Mouse (Mus musculus) gastrocnemius, adult 8-10 months (tissue): Measurements from ENCODE around the gene Pml. TPM values are rescaled to one million over a fixed set of nuclear protein-coding genes. Genes with fewer than 3 reads are reported as not detected.

ENCODE experiments used
- DNase-seq, 2 experiments: peaks; one replicate each; pipeline ENCODE4 v3.0.0; 2022; ENCODE audit warnings: low spot score in 2 of 2
- total RNA-seq, 4 experiments: library from RNA; stranded (reverse); gene quantifications; 2 replicates each; pipeline ENCODE4 v1.2.4; 2022

The Pml gene
- total RNA-seq, 4 experiments from 2014 or later = 2.5 to 4.5 (median 3.1) TPM

GRCm38 (mm10) chr9:58202676-58203453 lies 46.7 kb downstream of the Pml start:
- no peak for DNase-seq

GRCm38 (mm10) chr9:58201861-58202549 lies 47.6 kb downstream of the Pml start:
- no peak for DNase-seq

- no peak for DNase-seq
Observed at GRCm38 (mm10) chr9:58201091-58201842, 48.3 kb downstream of the Pml start.

GRCm38 (mm10) chr9:58200270-58201090 lies 49.1 kb downstream of the Pml start:
- DNase-seq = no peak

GRCm38 (mm10) chr9:58199381-58200269 lies 50.0 kb downstream of the Pml start:
- DNase-seq = no peak

- DNase-seq = no peak
Observed at GRCm38 (mm10) chr9:58198801-58199371, 50.7 kb downstream of the Pml start.

- no peak for DNase-seq
Observed at GRCm38 (mm10) chr9:58197781-58198701, 51.5 kb downstream of the Pml start.

GRCm38 (mm10) chr9:58196610-58197567 lies 52.7 kb downstream of the Pml start:
- no peak for DNase-seq

- DNase-seq = no peak
Observed at GRCm38 (mm10) chr9:58196141-58196540, 53.4 kb downstream of the Pml start.

- no peak for DNase-seq
Observed at GRCm38 (mm10) chr9:58195671-58196070, 53.9 kb downstream of the Pml start.

- no peak for DNase-seq
Observed at GRCm38 (mm10) chr9:58194222-58194621, 55.4 kb downstream of the Pml start.

GRCm38 (mm10) chr9:58184456-58184855 lies 65.1 kb downstream of the Pml start:
- no peak for DNase-seq

- no peak for DNase-seq
Observed at GRCm38 (mm10) chr9:58179390-58179789, 70.2 kb downstream of the Pml start.

- no peak for DNase-seq
Observed at GRCm38 (mm10) chr9:58177165-58177564, 72.4 kb downstream of the Pml start.

- no peak for DNase-seq
Observed at GRCm38 (mm10) chr9:58175745-58176487, 73.7 kb downstream of the Pml start.

GRCm38 (mm10) chr9:58174818-58175251 lies 74.8 kb downstream of the Pml start:
- DNase-seq = no peak

- DNase-seq = no peak
Observed at GRCm38 (mm10) chr9:58172863-58173262, 76.7 kb downstream of the Pml start.
